Mouse (Mus musculus) cerebellum, postnatal 14 days (tissue): ENCODE data around the gene Snrpg.

Experiments used
- DNase-seq, 2 experiments: peaks; one replicate each; pipeline ENCODE4 v3.0.0; 2021; ENCODE audit warnings: mixed read lengths in 2 of 2

Snrpg gene

DNA sequence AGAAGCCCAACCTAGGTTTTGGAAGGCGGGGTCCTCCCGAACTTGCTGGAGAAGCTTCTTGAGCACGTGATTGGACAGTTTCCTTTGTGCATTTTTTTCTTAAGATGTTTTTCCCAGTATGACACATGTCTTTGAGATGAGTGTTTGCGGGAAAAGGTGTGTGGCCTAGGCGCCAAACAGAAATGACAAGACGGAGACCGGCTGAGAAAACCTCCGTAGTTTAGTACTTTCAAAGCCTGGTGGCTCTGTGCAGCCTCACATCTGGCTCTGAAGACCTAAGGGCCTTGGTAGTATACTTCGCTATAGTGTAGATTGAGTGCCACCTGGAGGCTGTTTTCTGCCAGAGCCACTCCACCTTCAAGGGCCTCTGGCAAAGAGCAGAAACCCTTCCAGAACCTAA, 29.9 kb downstream of the Snrpg start:
- peak; percentile 60 to 67 for DNase-seq

- DNase-seq = peak in 1 of 2 experiments; percentile 14
Observed at GRCm38 (mm10) chr6:86402681-86403607, 31.8 kb downstream of the Snrpg start.

DNA sequence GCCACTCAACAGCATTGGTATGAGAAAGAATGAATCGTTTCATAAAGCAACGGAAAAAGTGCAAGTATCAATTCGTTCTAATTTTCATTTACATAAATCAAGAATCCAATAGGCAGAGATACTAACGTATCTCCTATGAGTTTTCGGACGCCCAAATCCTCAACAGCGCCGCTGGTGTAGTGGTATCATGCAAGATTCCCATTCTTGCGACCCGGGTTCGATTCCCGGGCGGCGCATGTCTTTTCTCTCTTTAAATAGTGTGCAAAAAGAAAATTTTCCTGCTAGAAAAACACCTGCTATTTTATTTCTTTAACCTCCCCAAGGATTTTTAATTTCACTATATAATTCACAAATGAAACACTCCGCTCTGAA, 32.6 kb downstream of the Snrpg start:
- peak; percentile 95 to 96 for DNase-seq

- DNase-seq = peak; percentile 99
Observed at GRCm38 (mm10) chr6:86404100-86404861, 33.2 kb downstream of the Snrpg start, which contains the start of gene Tia1. Gene Tia1, plus strand, starts transcription at chr6:86404219.

- DNase-seq = peak in 1 of 2 experiments; percentile 28
Observed at GRCm38 (mm10) chr6:86404996-86405395, 33.9 kb downstream of the Snrpg start.

DNA sequence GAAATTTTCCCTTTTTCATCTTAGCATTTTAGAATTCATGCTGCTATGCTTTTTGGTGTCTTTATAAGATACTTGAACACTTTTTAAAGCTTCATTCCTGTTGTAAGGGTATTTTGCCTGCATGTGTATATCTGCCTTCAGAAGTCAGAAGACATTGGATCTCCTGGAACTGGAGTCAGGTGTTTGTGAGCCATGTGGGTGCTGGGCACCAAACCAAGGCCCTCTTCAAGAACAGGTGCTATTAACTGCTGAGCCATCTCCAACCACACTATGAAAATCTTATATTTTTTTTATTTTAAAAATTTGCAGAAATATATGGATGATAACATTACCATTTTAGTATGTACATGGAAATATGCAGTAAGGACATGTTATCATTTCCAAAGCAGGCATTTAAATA, 35.2 kb downstream of the Snrpg start:
- no peak for DNase-seq

DNA sequence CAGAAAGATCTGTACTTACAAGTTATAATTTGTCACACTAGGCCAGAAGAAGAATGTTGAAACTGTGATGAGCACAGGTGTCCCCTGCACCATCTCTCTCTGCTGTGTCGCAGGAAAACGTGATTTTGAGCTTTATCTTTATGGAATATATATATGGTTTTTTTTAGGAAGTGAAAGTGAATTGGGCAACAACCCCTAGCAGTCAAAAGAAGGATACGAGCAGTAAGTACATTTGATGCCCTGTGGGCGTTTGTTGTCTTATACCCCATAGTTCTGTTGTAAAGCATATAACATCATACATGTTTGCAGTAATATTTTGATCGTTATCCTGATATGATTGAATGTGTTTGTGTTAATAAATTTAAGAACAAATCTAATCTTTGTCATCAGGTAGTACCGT, 47.6 kb downstream of the Snrpg start:
- no peak for DNase-seq

DNA sequence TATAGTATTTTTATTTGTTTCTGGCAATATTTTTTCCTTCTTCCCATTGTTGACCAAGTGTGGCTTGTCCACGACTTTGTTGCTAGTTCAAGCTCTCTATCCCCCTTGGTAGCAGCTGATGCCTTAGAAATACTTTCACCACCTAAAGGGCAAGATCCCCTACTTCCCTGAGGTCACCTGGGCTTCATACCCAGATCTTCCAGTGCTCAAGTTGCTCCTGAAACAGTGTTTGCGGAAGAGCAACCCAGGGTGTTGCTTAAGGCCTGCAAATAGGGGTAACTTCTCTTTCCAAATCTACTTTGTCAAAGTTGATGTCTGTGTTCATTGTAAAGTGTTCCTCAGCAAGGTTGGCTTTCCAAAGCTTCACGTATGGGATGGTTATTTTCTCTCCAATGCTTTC, 48.1 kb downstream of the Snrpg start:
- no peak for DNase-seq

- peak in 1 of 2 experiments; percentile 34 for DNase-seq
Observed at GRCm38 (mm10) chr6:86420491-86420890, 49.4 kb downstream of the Snrpg start.

DNA sequence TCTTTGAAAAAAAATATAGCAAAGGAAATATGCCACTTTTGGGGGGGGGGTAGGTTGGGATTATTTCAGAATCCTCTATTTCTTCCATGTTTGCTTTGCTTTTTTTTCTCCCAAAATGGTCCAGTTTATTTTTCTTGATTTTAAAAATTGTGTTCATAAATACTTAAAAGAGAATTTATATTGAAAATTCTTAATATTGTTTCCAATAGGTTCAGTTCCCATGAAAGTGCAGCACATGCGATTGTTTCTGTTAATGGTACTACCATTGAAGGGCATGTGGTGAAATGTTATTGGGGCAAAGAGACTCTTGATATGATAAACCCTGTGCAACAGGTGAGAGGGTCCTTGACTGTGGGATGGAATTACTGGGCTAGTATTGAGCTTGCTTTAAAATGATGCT, 55.3 kb downstream of the Snrpg start, which contains the start of gene Gm44790:
Gene Gm44790, plus strand, starts transcription at position 301 of the 400 bp plus-strand sequence.
- DNase-seq = no peak
